Mouse (Mus musculus) 416B (cell line): ENCODE measurements around the gene Lnx1.

Experiments
- DNase-seq: peaks from one replicate; pipeline ENCODE4 v3.0.0; 2011; ENCODE audit warnings: low read depth

Gene Lnx1

DNA sequence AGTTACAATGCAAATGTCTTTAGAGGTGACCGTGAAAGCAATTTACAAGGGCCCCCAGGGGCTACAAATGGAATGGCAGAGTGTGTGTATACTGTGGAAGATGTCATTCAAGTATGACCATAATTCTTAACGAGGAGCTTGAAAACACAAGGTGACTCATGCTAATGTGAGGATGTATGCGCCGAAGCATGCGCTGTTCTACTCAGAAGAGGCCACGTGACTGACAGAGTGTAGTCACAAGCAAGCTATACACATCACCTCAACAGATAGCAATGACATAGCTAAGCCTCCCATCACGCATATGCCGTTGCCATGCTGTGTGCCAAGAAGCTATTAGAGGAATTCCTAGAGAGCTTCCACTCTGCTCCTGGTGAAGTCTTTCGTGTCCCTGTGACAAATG, 5.2 kb downstream of the Lnx1 start:
- DNase-seq = no peak

- DNase-seq = no peak
Measured at GRCm38 (mm10) chr5:74694390-74694801, 8.3 kb downstream of the Lnx1 start.

GRCm38 (mm10) chr5:74693836-74694235, 8.9 kb downstream of the Lnx1 start:
- DNase-seq = no peak

DNA sequence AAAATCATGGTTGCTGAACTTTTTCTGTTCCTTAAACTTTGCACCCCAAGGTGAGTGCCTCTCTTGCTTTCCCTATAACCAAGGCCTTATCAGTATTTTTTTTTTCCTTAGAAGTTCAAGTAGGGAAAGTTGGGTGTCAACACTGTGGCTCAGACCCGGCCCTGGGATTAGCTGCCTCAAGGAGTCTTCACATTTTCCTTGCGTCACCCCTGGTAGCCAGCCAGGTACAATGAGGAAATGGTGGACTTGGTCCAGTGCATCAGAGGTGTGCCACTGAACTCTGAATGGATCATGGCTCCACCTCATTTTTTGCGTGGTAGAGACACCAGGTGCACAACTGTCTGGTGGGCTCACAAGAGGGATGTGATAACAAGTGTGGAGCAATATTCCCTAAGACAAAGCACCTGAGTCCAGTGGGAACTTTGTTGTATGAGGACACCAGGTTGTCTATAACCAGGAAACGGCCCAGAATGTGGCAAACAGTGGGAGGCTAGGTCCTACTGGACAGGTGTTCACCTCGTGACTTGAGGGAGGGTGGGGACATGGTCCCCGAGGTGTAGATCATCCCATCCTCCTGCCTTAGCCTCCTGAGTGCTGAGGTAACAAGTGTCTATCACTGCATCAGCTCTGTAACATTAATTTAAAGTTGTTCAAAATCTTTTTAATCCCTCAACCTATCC, 10.2 kb downstream of the Lnx1 start:
- no peak for DNase-seq

DNA sequence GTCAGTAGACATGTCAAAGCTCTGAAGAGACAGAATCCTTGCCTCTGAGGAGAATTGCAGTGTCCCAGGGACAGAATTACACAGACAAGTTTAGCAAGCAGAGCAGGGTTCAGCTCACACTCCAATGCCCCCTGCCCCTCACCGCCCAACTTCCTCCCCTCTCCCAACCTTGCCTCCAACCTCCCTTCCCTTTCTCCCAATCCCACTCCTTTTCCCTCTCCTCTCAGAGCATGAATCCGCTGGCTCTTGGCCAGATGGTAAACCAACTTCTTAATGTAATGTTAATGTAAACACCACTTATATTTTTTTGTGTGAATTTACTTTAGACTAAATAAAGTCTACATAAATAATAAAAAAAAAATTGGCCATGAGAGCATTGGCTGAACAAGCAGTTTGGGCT, 13.9 kb downstream of the Lnx1 start:
- DNase-seq = no peak

GRCm38 (mm10) chr5:74684944-74685343, 17.8 kb downstream of the Lnx1 start:
- no peak for DNase-seq

DNA sequence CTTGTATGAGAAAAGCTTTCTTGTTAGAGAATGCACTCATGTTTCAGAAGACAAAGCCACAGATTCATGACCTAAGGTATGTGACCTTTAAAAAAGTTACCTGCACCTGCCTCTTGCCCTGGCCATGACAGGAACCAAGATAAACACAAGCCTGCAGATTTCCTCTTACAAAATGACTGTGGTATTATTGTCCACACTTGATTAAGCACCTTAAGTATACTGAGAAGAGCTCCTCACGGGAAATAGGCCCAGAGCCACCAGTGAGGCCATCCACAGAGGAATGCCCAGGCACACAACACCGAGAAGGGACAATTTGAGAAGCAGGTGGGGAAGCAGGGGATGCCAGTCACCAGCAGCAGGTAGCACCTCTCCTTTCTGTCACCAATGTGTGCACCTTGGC, 18.9 kb downstream of the Lnx1 start:
- no peak for DNase-seq

- DNase-seq = no peak
Measured at GRCm38 (mm10) chr5:74682735-74683134, 20.0 kb downstream of the Lnx1 start.

GRCm38 (mm10) chr5:74679631-74680030, 23.1 kb downstream of the Lnx1 start:
- no peak for DNase-seq

- DNase-seq = no peak
Measured at GRCm38 (mm10) chr5:74678693-74679092, 24.0 kb downstream of the Lnx1 start.

- peak; percentile 13 for DNase-seq
Measured at GRCm38 (mm10) chr5:74677399-74678338, 25.0 kb downstream of the Lnx1 start.

GRCm38 (mm10) chr5:74672556-74672955, 30.2 kb downstream of the Lnx1 start:
- DNase-seq = no peak

DNA sequence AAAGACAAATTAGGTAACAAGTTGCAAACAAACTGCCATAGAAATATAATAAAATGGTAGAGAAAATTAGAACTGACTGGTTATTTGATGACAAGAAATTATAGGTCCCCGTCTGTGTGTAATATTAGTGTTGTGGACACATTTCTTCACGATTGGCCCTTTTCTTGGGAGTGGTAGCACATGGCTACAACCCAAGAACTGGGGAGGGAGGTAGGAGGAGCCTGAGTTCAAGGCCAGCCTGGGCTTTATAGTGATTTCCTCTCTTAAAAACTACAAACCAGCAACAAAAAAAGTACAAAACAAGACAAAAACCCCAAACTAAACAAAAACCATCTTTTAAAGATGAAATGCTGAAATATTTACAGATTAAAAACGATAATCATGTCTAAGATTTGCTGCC, 31.8 kb downstream of the Lnx1 start:
- DNase-seq = no peak

GRCm38 (mm10) chr5:74669925-74670324, 32.8 kb downstream of the Lnx1 start:
- DNase-seq = no peak

GRCm38 (mm10) chr5:74668956-74669355, 33.8 kb downstream of the Lnx1 start:
- DNase-seq = no peak

DNA sequence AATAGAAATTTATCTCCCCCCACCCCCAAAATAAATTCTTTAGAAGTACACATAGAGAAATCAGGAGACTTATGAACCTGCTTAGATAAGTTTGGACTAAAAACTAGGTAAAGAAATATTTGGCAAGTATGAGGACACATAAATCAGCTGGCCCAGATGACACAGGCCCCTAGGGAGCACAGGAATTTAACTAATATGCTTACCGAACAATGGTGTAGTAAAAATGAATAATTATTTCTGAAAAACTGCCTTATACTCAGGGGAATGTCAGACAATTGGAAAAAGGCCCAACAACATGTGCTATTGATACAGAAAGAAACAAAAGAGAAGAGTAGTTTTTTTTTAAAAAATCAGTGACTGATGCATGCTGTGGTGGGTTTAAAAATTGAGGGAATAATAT, 40.1 kb downstream of the Lnx1 start:
- no peak for DNase-seq

- no peak for DNase-seq
Measured at GRCm38 (mm10) chr5:74661734-74662560, 40.8 kb downstream of the Lnx1 start.

- no peak for DNase-seq
Measured at GRCm38 (mm10) chr5:74659856-74660255, 42.9 kb downstream of the Lnx1 start.

DNA sequence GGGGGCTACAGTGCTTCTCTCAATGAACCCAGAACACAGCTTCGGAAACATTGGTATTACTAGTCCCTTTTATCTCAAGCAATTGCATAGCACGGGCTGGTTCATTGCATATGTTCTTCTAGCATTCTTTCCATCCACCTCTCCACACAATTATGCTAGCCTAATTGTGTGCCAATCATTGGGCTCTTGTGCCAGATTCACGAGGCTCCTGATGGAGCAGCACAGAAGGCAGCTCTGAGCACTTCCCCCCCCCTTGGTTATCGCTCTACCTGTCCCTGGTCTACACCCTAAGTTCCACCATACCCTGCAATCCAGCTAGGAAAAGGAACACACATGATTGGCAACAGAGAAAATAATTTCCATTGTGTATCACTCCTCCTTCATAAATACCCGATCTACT, 43.4 kb downstream of the Lnx1 start:
- DNase-seq = no peak

DNA sequence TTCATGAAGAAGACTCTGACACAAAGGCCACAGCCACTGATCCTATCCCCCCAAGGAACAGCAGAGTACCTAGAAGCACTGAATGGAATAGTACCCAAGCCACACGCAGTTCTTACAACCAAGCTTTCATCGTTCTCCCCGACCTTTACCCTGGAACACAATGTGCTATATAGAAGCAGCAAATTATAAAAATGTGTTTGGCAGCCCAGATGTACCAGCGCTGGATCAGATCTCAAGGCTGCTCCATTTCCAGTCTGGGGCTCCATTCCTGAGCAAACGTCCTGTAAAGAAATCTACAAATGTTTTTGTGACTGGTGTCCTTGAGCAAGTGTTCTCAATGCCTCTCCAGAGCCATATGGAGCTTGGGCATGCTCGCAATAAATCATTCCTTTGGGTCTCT, 44.8 kb downstream of the Lnx1 start:
- DNase-seq = no peak

DNA sequence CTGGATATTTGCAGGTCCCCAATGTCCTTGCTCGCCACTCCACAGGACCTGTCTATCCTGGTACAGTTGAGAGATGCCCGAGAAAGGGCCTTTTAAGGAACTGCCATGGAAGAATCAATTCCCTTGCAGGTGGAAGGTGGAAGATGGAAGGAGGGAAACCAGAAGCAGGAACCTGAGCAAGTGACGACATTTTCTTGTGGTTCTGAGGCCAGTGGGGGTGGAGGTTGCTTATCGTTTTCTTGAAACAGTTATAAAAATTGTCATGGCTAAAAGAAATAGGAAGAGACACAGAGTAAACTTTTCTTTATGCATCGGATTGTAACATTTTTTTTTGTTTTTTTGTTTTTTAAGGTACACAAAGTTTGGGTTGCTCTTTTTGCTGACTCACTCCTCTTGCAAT, 46.3 kb downstream of the Lnx1 start:
- DNase-seq = no peak

DNA sequence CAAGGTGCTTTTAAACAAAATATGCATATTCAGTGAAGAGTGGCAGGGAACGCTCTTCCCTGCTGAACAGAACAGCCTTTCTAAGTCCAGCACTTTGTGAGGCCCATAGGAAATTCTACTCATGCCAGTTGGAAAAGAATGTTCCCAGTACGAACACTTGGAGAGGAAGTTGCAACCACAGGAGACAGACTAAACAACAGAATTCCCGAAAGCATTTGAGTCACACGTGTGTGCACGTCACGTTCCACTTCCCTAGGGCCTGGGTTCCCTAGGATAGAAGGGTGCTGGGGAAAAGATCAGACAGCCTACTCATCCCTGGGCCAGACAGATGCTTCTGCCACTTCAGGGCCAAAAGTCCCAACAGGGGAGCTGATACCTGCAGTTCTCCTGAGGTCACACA, 48.2 kb downstream of the Lnx1 start:
- DNase-seq = no peak

- no peak for DNase-seq
Measured at GRCm38 (mm10) chr5:74653766-74654165, 48.9 kb downstream of the Lnx1 start.
